Mouse (Mus musculus): ENCODE measurements at regions not wholly inside any gene's neighbourhood (a gene's known extent, or its start where the extent isn't known, plus 50 kb on each side); places are given as distances from the start of the nearest gene placed in this dataset.

- DNase-seq (ENCODE audit: low spot score) = no peak
Measured at GRCm38 (mm10) chr3:18932983-18933726, 695.3 kb downstream of the 1700064H15Rik start.

DNA sequence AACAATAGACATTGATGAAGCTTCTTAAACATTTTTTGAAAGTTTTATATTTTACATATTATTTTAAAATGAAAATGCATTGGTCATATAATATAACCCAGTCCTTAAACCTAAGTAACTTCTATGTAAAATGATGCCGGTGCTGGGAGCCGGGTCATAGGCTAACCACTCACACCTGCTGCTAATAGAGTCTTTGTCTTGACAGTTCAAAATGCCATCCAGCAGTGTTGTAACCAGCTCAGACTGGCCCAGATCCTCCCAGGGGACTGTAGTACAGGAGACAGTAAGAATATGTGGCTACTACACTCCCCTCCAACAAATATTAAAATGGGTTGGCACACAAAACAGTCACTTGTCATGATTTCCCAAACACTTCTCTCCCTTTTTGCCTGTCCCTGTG is 693.6 kb downstream of the 1700064H15Rik start:
- DNase-seq (ENCODE audit: low spot score) = no peak

GRCm38 (mm10) chr3:18937333-18938122 is 690.9 kb downstream of the 1700064H15Rik start:
- DNase-seq (ENCODE audit: low spot score) = no peak

GRCm38 (mm10) chr3:18941301-18942177 is 686.9 kb downstream of the 1700064H15Rik start:
- DNase-seq (ENCODE audit: low spot score) = no peak

DNA sequence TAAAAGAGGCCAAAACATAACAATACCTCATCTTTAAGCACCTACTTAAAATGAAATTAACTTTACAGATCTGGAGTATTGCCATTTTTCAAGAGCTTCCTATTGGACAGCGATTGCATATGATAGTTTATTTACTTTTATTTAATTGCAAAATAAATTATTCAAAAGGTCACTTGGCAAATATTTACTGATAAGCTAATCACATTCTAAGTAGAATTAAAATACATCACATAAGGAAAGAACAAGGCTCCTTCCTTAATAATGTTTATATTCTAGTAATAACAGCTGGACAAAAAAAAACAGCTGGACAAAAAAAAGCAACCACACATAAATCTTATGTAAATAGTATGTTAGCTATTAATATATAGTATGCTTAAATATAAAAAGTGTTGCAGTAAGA is 668.1 kb downstream of the 1700064H15Rik start:
- no peak for DNase-seq (ENCODE audit: low spot score)

DNA sequence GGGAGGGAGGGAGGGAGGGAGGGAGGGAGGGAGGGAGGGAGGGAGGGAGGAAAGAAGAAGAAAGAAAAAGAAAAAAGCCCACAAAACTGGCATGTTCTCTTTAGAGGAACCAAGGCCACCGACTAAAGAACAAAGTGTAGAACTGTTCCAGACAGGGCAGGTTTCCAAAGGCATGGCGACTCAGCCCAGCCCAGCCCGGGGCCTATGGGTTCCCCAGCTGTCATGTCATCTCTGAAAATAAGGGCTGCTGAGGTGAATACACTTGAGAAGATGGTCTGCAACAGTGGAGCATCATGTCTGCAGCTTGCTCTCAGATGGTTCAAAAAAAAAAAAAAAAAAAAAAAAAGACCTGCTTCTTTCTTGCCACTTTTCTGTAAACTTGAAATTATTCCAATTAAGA is 639.8 kb downstream of the 1700064H15Rik start:
- no peak for DNase-seq (ENCODE audit: low spot score)

- DNase-seq (ENCODE audit: low spot score) = no peak
Measured at GRCm38 (mm10) chr3:18989577-18990240, 638.8 kb downstream of the 1700064H15Rik start.

DNA sequence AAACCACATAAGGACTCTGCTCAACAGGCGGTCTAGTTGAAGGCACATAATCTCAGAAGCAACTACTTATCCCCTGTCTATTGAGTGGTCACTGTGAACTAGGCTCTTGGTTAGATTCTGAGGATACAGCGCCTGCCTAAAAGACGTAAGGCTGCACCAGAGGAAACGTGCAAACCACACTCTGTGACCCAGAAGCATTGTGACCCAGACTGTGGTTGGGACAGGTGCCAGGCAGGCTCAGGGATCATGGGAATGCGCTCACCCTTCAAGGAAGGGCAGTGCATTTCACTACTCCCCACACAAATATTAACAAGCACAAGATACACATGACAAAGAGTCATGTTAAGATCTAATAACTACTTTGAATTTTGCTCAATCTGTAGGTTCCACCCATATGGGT is 628.3 kb downstream of the 1700064H15Rik start:
- no peak for DNase-seq (ENCODE audit: low spot score)

GRCm38 (mm10) chr3:19002056-19002455 is 626.4 kb downstream of the 1700064H15Rik start:
- DNase-seq (ENCODE audit: low spot score) = no peak

DNA sequence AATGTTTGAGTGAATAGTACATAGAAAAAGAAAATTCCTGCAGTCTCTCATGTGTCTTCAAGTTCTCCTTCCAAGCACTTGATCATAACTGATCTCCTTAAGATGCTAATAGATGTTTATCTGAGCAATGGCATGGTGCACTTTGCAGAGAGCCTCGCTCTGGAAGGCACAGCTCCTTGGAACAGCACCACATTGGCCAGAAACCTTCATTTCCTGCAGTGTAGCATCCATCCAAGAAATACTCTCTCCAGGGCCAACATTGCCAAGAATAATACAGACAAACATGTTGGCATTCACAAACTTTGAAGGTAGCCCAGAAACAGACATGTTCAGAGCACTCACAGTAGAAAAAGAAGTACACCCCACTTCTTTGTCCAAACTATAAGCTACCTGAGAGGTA is 623.7 kb downstream of the 1700064H15Rik start:
- no peak for DNase-seq (ENCODE audit: low spot score)

GRCm38 (mm10) chr3:19044566-19044965 is 583.9 kb downstream of the 1700064H15Rik start:
- DNase-seq (ENCODE audit: low spot score) = no peak

- no peak for DNase-seq (ENCODE audit: low spot score)
Measured at GRCm38 (mm10) chr3:19045933-19046332, 582.5 kb downstream of the 1700064H15Rik start.

- DNase-seq (ENCODE audit: low spot score) = no peak
Measured at GRCm38 (mm10) chr3:19046610-19047009, 581.9 kb downstream of the 1700064H15Rik start.

- DNase-seq (ENCODE audit: low spot score) = no peak
Measured at GRCm38 (mm10) chr3:19055961-19056360, 572.5 kb downstream of the 1700064H15Rik start.

GRCm38 (mm10) chr3:19056623-19057022 is 571.9 kb downstream of the 1700064H15Rik start:
- no peak for DNase-seq (ENCODE audit: low spot score)

DNA sequence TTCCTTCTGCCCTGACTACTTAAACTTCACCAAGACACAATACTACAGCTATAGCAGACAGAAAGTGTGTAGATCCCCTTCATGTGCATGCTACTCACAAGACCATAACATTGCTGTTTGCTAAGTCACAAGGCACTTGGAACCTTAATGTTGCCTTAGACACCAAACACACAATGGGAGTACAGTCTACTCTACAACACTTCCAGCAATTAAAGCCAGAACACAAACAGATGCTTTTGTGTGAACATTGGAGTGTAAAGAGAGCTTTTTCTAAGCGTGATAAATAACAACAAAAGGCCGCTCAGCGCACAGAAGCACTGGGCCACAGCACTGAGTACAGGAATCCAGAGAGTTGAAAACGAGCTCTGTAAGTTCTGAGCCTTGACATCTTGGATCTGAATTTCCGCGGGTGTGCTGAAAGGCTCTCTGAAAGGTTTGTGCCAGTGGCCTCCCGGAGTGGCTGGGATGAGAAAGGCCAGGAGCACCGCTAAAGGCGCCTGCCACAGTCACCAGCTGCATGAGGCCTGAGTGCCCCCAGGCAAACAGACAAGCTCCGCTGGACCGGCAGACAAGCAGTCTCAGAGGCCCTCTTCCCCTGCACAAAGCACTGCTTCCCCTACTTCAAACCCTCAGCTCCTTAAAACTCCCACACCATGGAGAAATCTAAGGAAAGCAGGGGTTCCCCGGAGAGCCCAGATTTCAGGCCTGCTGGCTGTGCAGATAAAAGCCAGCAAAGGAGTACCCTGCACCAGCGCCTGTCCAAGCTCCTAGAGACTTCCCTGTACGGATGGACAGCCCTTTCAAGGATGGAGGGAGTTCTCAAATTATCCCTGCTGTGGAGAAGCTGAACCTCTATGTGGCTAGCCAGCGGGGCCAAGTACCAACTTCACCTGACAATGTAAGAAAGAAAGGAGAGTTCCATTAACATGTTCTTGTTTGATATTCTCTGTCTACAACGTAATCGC is 568.3 kb downstream of the 1700064H15Rik start:
- no peak for DNase-seq (ENCODE audit: low spot score)

DNA sequence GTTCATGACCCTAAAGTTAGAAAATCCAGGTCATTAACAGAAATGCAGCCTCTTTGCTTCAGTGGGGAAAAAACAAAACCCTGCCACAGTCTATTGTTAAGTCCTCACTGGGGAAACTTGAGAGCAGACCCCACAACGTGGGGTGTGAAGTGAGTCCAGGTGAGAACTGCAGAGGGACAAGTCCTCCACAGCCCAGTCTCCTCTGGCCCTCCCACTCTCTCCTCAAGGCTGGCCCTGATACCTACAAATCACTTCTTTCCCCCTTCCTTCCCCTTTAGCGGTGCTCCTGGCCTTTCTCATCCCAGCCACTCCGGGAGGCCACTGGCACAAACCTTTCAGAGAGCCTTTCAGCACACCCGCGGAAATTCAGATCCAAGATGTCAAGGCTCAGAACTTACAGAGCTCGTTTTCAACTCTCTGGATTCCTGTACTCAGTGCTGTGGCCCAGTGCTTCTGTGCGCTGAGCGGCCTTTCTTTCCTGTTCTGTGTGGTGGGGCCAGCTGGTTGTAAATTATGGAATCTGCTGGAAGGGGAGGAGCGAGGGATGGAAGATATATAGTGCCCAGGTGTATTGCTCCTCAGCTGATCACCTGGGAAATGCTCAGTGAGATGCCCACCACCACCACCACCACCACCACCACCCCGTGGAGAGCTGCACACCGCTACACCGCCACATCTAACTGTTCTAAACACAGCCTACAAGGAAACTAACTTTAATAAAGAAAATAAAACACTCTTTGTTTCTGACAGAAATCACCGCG is 566.8 kb downstream of the 1700064H15Rik start:
- no peak for DNase-seq (ENCODE audit: low spot score)

GRCm38 (mm10) chr3:19062249-19062859 is 566.1 kb downstream of the 1700064H15Rik start:
- no peak for DNase-seq (ENCODE audit: low spot score)

DNA sequence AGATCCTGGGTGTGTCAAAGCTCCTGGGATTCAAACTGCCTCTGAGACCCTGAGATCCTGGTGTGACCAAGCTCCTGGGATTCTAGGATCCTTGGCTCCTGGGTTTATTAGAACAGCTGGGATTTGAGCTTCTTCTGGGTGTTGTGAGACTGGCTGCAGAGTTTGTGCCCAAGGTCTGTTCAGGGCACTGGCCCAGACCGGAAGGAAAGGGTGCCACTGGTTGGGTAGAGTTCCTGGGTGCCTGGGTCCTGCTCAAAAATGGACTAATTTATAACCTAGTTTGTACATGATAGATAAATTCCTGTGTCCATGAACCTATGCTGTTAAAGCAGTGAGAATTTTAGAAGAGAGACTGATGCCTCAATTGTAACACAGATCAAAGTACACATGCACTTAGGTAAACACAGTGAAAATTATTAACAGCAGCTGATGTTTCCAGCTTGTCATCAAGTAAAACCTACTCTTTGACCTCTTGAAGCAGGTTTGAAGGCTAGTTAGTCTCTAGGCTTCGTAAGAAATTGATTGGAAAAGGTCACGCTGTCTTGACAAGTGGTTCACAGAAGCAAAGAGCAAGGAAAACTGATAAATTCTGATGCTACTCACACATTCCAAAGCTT is 561.2 kb downstream of the 1700064H15Rik start:
- DNase-seq (ENCODE audit: low spot score) = no peak

Measured in T-cell, adult 2 months (primary cell).